Mouse (Mus musculus): ENCODE data around the gene Mast4. TPM values are rescaled to one million over a fixed set of nuclear protein-coding genes. Genes with fewer than 3 reads are reported as not detected.

Mast4 gene
- polyA plus RNA-seq, 1 experiment from 2014 or later = 20.3 TPM

DNA sequence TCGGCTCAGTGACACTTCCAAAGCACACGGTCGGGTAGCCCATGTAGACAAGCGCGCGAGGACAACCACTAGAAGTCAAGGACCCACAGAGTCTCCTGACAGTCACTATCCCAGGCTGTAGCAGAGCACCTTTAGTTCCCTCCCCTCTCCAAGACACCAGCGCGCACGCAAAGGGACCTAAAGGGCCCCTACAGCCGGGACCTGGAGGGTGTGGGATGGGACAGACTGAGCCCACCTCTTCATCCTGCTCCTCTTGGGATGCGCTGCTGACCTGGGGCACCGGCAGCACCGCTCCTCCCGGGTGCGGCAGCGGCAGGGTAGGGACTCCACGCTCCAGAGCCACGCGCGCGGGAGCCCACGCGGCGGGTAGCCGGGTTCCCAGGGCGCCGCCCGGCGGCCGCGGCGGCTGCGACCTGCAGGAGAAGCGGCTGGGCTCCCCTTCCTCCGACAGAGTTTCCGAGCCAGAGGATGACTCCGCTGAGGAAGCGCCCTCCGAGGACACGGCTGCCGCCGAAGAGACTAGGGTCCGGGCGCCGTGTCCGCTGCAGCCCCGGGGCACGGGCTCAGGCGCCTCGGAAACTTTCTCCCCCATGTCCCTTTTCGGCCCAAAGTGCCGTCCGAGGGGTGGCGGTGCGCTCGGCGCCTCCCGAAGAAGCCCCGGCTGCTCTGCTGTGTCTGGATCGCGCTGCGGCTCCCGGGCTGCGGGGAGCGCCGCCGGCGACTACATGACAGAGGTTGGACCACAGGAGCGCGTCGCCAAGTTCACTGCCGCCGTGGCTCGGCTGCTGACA, 501 bp downstream of the Mast4 start:
- H3K4me1 ChIP-seq (replicated peaks) = peaks cover 5% of the 10 kb centered on the region
- no peak overlapping the region for H3K27ac ChIP-seq
- no peaks in the 10 kb centered on the region for H3K36me3 ChIP-seq
- peak overlapping the region; percentile 68 for H3K4me3 ChIP-seq (replicated peaks)
- peak overlapping the region; percentile 54 for H3K9ac ChIP-seq
- under 1% methylated on average over 73 of the region's 74 CpGs for WGBS
- ATAC-seq = peak; percentile 77
- no peaks in the 10 kb centered on the region for H3K9me3 ChIP-seq
- H3K4me2 ChIP-seq (replicated peaks) = peak overlapping the region; percentile 91
- peaks cover 20% of the 10 kb centered on the region for H3K27me3 ChIP-seq (replicated peaks)

DNA sequence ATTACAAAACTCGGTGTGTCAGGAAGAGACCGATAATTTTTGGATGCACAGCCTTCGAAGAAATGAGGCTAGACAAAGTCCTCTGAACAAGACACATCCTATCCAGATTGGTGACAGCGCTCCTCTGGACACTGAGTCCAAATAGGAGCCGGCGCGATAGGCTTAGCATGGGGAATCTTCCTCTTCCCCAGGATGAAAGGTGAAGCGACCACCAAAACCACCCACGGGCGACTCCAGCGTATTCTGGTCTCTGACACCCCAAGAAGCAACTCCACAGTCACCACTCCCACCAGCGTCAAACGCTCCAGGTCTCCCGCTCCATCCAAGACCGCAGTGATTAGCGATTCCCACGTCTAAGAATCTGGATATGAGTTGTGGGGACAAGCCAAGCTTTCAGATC, 1.1 kb downstream of the Mast4 start:
- Histone ChIP-seq H3K4me3 (replicated peaks) (peak overlapping the region; percentile 68), H3K27me3 (replicated peaks) (peaks cover 20% of the 10 kb centered on the region), H3K27ac (no peak overlapping the region), H3K4me2 (replicated peaks) (peak overlapping the region; percentile 91), H3K36me3 (no peaks in the 10 kb centered on the region), H3K9me3 (no peaks in the 10 kb centered on the region), H3K4me1 (replicated peaks) (peaks cover 5% of the 10 kb centered on the region), H3K9ac (peak overlapping the region; percentile 54; the same call in 1 of the 2 replicates)
- 5% methylated on average over 17 of the region's 17 CpGs for WGBS
- no peak for ATAC-seq

DNA sequence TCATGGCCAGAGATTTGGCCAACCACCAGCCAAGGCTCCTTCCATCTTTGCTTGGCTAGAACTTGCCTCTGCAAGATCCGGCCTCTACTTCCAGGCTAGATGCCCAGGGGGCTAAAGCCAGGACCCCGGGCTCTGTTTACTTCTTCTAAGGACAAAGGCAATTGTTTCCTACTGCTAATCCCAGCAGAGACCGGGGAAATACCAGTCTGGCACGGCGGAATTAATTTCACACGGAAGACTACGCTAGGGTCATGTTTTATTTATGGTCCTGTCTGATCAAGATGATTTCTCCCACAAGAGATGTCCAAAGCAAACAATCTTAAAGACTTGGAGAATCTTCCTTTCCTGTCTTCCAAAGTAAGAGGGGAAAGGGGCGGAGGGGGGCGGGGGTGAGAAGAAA, 1.6 kb downstream of the Mast4 start:
- no peaks in the 10 kb centered on the region for H3K36me3 ChIP-seq
- H3K4me1 ChIP-seq (replicated peaks) = peaks cover 5% of the 10 kb centered on the region
- H3K4me2 ChIP-seq (replicated peaks) = peak overlapping the region; percentile 91
- H3K9ac ChIP-seq = no peak overlapping the region
- no peak overlapping the region for H3K27ac ChIP-seq
- no peaks in the 10 kb centered on the region for H3K9me3 ChIP-seq
- H3K27me3 ChIP-seq (replicated peaks) = peaks cover 20% of the 10 kb centered on the region
- H3K4me3 ChIP-seq (replicated peaks) = peak overlapping the region; percentile 68; the same call in 1 of the 2 replicates
- WGBS = 15% methylated on average over 9 of the region's 9 CpGs
- ATAC-seq = no peak

DNA sequence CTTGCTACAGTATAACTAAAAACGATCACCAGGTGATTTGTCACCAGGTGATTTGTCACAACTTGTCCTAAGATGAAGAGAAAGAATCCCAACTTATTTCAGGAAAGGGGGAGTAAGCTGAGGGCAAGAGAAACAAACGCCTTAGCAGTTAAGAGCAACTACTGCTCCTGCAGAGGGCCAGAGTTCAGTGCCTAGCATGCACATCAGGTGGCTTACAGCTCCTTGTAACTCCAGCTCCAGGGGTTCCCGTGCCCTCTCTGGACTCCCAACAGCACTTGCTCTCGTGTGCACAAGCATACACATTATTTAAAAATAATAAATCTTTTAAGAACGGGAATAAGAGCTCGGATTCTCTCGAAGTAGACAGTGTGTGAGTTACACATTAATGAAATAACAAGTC, 3.2 kb downstream of the Mast4 start:
- WGBS = 45% methylated on average over 7 of the region's 7 CpGs
- H3K4me1 ChIP-seq (replicated peaks) = peaks cover 5% of the 10 kb centered on the region
- H3K9ac ChIP-seq = no peak overlapping the region
- H3K27me3 ChIP-seq (replicated peaks) = peaks cover 19% of the 10 kb centered on the region
- H3K36me3 ChIP-seq = no peaks in the 10 kb centered on the region
- H3K9me3 ChIP-seq = no peaks in the 10 kb centered on the region
- no peak overlapping the region for H3K4me3 ChIP-seq (replicated peaks)
- H3K27ac ChIP-seq = no peak overlapping the region
- no peak for ATAC-seq
- H3K4me2 ChIP-seq (replicated peaks) = no peak overlapping the region

DNA sequence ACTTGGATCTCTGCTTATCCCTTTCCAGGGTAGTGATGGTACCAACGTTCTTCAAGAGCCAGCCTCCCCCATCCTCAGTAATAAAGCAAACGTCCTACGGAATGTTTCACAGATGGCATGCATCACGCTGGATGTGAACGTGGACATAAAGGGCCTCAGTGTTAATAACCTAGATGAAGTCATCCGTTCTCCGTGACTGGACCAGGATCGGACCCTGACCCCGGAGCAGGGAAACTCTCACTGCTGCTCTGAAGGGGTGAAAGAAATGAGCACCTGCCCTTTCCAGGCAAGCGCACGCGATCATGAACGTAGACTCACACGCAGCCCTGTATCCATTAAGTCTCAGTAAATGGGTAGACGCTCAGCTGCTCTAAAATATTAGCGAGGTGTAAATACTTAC, 6.0 kb downstream of the Mast4 start:
- Histone ChIP-seq H3K36me3 (no peaks in the 10 kb centered on the region), H3K4me3 (replicated peaks) (no peak overlapping the region), H3K4me2 (replicated peaks) (no peak overlapping the region), H3K27me3 (replicated peaks) (peaks cover 8% of the 10 kb centered on the region), H3K9me3 (no peaks in the 10 kb centered on the region), H3K27ac (no peak overlapping the region), H3K9ac (no peak overlapping the region), H3K4me1 (replicated peaks) (peaks cover under 1% of the 10 kb centered on the region; the same call in 1 of the 2 replicates)
- 67% methylated on average over 16 of the region's 16 CpGs for WGBS
- no peak; the same call in 1 of the 2 replicates for ATAC-seq

DNA sequence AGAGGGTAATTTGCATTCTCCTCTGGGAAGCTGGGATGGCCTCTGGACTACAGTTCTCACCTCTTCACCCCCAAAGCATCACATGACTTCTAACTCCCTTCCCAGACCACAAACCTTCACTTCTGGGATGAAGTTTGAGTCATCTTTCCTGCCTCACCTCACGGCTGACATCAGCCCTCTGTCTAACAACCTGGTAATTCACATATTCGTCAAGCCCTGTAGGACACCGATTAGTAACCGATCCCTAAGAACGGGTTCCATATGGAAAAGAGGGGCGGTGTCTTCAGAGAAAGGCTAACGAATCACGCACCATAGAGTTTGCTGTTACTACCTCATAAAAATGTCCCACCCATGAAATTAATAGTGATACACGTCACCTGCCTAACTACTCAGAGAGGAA, 6.5 kb downstream of the Mast4 start:
- Histone ChIP-seq H3K4me3 (replicated peaks) (no peak overlapping the region), H3K36me3 (no peaks in the 10 kb centered on the region), H3K4me1 (replicated peaks) (no peaks in the 10 kb centered on the region), H3K27ac (no peak overlapping the region), H3K27me3 (replicated peaks) (peaks cover 8% of the 10 kb centered on the region), H3K9ac (no peak overlapping the region), H3K4me2 (replicated peaks) (no peak overlapping the region), H3K9me3 (no peaks in the 10 kb centered on the region)
- WGBS = 67% methylated on average over 9 of the region's 9 CpGs
- ATAC-seq = no peak; the same call in 1 of the 2 replicates

DNA sequence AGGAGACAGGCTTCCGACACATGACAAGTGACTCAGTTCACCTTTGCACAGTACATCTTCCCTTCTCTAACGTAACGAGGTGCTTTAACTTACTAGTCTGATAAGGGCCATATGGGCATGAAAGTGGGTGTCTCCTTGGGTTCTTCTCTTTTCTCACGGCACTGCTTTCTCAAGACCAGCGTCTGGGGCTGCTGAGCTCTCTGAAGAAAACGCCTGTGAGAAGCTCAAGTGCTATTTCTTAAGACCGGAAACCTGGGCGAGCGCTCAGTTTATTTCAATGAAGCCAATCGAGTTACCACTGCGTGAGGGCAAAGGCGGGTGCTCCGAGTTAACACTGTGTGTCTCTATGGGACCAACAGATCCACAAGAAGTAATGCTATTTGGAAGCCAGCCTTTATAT, 8.1 kb downstream of the Mast4 start:
- Histone ChIP-seq H3K36me3 (no peaks in the 10 kb centered on the region), H3K27me3 (replicated peaks) (no peaks in the 10 kb centered on the region)
- ATAC-seq = no peak

DNA sequence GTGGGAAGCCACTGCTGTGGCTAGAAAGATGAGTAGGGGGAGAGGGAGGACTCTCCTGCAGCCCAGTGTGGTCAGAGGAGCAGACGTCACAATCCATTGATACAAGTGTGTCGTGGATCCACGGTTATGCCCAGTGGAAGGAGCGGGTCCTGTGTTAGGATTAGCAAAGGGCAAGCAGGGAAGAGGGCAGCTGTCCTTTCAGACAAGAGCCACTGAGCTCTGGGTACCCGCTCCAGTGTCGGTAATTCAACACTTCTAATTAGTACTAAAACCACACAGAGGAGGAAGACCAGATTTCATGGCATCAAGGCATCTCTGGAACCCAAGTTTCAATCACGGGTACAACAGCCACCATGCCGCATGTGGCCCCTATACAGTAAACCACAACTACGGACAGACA, 14.4 kb downstream of the Mast4 start:
- Histone ChIP-seq H3K4me3 (replicated peaks) (no peak overlapping the region), H3K27ac (no peak overlapping the region), H3K9ac (no peak overlapping the region), H3K9me3 (no peaks in the 10 kb centered on the region), H3K36me3 (no peaks in the 10 kb centered on the region), H3K4me1 (replicated peaks) (no peaks in the 10 kb centered on the region), H3K27me3 (replicated peaks) (no peaks in the 10 kb centered on the region), H3K4me2 (replicated peaks) (no peak overlapping the region)
- no peak for ATAC-seq
- 92% methylated on average over 9 of the region's 9 CpGs for WGBS

More for the DNA sequence above, 8.1 kb downstream of the Mast4 start:
- no peaks in the 10 kb centered on the region for H3K4me1 ChIP-seq (replicated peaks)
- no peak overlapping the region for H3K4me3 ChIP-seq (replicated peaks)
- no peak overlapping the region for H3K27ac ChIP-seq
- 67% methylated on average over 13 of the region's 13 CpGs for WGBS
- H3K4me2 ChIP-seq (replicated peaks) = no peak overlapping the region
- no peaks in the 10 kb centered on the region for H3K9me3 ChIP-seq
- H3K9ac ChIP-seq = no peak overlapping the region

DNA sequence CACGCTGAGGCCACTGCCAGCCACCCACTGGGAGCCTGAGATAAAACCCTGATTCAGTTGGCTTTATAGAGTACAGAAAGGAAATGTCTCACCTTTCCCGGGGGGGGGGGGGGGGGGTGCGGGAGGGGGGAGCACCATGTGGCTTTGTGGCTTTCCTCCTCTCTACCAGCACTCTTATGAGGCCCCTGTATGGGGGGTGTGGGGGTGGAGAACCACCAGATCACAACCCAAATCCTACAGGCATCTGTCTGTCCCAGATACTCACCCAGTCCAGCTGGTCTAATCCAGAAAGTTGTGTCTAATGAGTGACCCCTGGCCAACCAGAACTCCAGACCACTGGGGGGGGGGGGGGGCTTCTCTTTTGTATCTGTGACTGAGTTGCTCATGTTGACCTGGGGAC, 15.0 kb downstream of the Mast4 start:
- Histone ChIP-seq H3K4me2 (replicated peaks) (no peak overlapping the region), H3K4me3 (replicated peaks) (no peak overlapping the region), H3K36me3 (no peaks in the 10 kb centered on the region), H3K27me3 (replicated peaks) (no peaks in the 10 kb centered on the region), H3K9me3 (no peaks in the 10 kb centered on the region), H3K9ac (no peak overlapping the region), H3K27ac (no peak overlapping the region), H3K4me1 (replicated peaks) (no peaks in the 10 kb centered on the region)
- ATAC-seq = no peak
- WGBS = 20% methylated on average over 2 of the region's 3 CpGs

DNA sequence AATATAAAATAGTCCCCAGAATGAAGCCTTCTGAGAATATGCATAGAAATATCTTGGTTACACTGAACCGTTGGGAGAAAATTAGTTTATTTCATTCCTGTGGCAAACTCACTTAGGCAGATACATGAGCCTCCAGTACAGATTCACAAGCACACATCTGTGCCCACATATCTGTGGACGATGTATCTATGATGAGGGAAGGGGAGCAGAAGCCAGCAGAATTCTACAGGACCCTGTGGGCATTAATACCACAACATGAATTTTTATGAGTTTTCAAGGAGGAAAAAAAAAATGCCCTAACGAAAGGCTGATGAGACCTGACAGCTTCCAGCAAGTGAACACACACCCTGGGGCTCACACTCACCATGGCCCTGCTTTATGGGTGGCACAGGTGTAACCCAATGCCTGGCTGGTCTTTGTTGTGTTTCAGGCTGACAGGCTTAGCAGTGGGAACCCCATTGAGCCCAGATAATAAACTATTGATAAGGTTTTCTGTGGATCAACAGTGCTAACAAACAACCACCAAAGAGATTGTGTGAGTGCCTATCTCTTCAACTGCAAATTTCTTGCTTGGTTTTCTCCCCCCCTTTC, 17.4 kb downstream of the Mast4 start:
- H3K9me3 ChIP-seq = no peaks in the 10 kb centered on the region
- no peaks in the 10 kb centered on the region for H3K4me1 ChIP-seq (replicated peaks)
- no peak for ATAC-seq
- H3K4me3 ChIP-seq (replicated peaks) = no peak overlapping the region
- H3K36me3 ChIP-seq = no peaks in the 10 kb centered on the region
- no peak overlapping the region for H3K9ac ChIP-seq
- H3K27me3 ChIP-seq (replicated peaks) = no peaks in the 10 kb centered on the region
- H3K4me2 ChIP-seq (replicated peaks) = no peak overlapping the region
- WGBS = 69% methylated on average over 3 of the region's 3 CpGs
- no peak overlapping the region for H3K27ac ChIP-seq

DNA sequence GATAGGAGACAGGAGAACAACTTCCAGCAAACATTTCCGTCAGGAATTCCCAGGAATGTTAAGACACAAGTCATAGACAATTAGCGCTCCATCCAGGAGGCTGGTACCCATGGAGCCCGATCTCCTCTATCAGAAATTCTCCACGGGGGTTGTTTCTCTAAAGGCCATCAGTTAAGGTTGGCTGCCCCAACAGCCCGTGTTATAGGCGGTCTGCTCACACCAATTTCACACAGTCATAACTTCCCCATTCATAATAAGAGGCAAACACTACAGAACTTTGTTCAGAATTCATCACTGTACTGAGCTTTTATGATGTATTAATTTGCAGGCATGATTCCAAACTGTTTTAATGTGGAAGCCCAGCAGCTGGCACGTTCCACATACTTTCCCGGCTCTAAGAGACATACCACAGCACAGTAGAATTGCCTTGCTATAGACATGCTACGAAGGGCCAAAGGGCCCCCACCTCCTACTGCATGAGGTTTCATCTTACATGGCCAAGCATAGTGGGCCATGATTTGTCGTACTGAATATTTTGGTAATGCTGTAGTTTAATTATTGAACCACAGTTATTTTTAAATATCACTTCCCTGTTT, 19.1 kb downstream of the Mast4 start:
- H3K27me3 ChIP-seq (replicated peaks) = no peaks in the 10 kb centered on the region
- no peak for ATAC-seq
- no peak overlapping the region for H3K4me2 ChIP-seq (replicated peaks)
- no peaks in the 10 kb centered on the region for H3K9me3 ChIP-seq
- no peak overlapping the region for H3K9ac ChIP-seq
- no peak overlapping the region for H3K4me3 ChIP-seq (replicated peaks)
- no peak overlapping the region for H3K27ac ChIP-seq
- 61% methylated on average over 10 of the region's 10 CpGs for WGBS
- H3K36me3 ChIP-seq = no peaks in the 10 kb centered on the region
- no peaks in the 10 kb centered on the region for H3K4me1 ChIP-seq (replicated peaks)

DNA sequence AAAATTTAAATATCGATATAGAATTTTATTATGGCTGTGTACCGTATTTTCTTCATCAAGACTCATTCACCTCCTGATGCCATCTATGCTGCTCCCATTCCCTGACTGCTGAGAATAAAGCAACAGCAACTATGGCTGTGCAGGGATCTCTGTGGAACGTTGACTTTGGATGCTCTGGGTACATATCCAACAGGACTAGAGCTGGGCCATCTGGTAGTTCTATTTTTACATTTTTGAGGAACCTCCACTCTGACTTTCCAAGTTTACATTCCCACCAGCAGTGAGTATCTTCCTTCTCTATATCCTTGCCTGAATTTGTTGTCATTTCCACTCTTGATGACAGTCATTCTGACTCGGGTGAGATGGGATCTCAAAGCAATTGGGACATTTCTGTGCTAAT, 26.0 kb downstream of the Mast4 start:
- H3K4me1 ChIP-seq (replicated peaks) = no peaks in the 10 kb centered on the region
- no peaks in the 10 kb centered on the region for H3K27me3 ChIP-seq (replicated peaks)
- 87% methylated on average over 4 of the region's 4 CpGs for WGBS
- no peaks in the 10 kb centered on the region for H3K9me3 ChIP-seq
- H3K9ac ChIP-seq = no peak overlapping the region
- no peaks in the 10 kb centered on the region for H3K36me3 ChIP-seq
- no peak overlapping the region for H3K4me3 ChIP-seq (replicated peaks)
- H3K4me2 ChIP-seq (replicated peaks) = no peak overlapping the region
- H3K27ac ChIP-seq = no peak overlapping the region
- no peak for ATAC-seq
